Mouse (Mus musculus) neutrophil, adult 5-6 weeks (primary cell): ENCODE results near the gene Ptar1. TPM values are rescaled to one million over a fixed set of nuclear protein-coding genes. Genes with fewer than 3 reads are reported as not detected.
"Not testable (repeated sequence)": the region's sequence is repeated elsewhere in the genome, so short reads cannot be mapped to it uniquely, and the experiment has no call there.

ENCODE experiments used
- ATAC-seq: fragments of 151-379, 151-347 bp; 2 replicates; pipeline ENCODE4 v1.8.0; 2017; ENCODE audit warnings: mild to moderate bottlenecking, moderate TSS enrichment; ENCODE audit not compliant: insufficient number of reproducible peaks, poor library complexity, low FRiP score, severe bottlenecking; ENCODE audit errors: extremely low read depth
- total RNA-seq: library from RNA; stranded (forward); fragments of 200-1000 nt; gene quantifications from 2 replicates; pipeline ENCODE4 v1.2.3, GENCODE M21; 2017

Gene Ptar1
- total RNA-seq, result 15.7 and 17.3 TPM in 2 replicates

DNA sequence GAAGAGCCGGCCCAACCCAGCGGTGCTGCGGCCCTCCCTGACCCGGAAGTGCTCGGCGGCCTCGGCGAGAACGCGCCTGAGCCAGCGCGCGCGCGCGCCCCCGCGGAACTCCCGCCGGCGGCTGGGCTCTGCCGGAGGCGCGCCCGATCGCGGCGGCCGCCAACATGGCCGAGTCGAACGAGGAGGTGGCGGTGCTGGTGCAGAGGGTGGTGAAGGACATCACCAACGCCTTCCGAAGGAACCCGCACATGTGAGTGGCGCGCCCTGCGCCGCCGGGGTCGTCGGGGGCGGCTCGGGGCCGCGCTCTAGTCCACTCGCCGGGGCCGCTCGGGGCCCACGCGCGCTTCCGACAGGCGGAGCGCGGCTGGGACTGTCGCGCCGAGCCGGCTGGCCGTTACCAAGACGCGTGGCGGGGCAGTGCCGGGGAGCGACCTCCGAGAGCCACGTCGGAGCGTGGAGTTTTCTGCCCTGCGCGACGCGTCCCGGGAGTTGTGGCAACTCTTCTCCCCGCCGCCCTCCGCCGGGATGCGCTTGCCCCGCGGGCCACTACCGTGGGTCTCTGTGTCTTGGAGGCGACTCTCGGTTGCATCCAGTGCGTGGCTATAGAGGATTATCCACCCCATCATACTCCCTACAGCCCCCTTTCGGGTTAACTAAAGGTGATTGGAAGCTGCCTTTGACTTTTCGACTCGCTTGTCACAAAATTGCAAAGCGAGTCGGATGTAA lies at the start of gene Ptar1:
Gene Ptar1, plus strand, starts transcription at position 134 of the 726 bp plus-strand sequence.
- peak; percentile 85; the same call in 1 of the 2 replicates for ATAC-seq

DNA sequence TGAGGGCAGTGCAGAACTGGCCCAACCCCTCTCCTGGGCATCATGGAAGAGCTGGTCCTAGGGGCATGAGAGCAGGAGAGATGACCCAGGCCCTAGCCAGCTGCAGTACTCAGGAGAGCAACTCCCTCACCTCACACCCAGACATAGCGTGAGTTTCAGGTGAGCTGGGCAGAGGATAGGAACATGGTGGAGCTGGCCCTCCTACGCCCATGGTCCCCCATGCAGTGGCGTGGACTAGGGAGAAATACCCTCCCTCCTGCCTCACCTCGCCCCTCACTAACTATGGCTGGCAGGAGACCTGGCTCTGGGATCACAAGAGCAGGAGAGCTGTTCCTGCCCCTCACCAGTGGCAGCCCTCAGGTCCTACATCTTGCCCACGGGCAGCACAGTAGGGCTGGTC lies 43.4 kb upstream of the Ptar1 start:
- ATAC-seq, result no peak

GRCm38 (mm10) chr19:23645347-23645746 lies 41.9 kb upstream of the Ptar1 start:
- no peak for ATAC-seq

DNA sequence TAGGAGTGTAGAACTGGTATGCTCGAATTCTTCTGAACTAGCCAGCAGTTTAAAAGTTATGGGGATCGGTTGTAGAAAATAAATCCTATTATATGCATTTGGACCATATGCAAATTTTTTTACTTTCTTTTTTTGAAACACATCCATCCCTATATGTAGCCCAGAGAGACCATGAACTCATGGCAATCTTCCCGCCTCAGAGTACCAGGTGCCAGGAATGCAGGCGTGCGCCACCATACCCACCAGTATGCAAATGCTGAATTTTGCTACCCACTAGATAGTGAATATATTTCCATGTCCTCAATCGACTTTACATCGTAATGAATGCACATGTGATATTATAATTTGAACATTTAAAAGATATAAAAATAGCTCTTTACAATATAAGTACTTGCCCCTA lies 39.9 kb upstream of the Ptar1 start:
- no peak for ATAC-seq

GRCm38 (mm10) chr19:23652644-23653043 lies 34.6 kb upstream of the Ptar1 start, which contains the start of gene 1700028P14Rik:
TSS of gene 1700028P14Rik (minus strand) at chr19:23652812.
- ATAC-seq, result no peak

DNA sequence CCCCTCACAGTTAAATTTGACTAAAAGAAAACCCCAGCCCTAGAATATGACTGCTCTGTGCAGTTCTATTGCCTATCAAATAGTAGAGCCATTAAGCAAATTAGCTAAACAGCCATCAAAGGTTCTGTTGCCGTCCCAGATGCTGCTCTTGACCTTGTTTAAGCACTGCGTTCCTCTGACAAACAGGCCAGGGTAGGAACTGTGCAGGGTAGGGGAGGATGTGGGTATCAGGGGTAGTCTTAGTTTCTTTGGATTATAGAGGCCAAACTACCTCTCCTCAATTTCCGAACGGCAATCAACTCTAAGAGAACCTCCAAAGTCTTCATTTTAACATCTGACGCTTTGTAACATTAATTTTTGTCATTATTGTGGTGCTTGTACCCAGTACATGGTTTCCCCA lies 34.1 kb upstream of the Ptar1 start:
- no peak for ATAC-seq

DNA sequence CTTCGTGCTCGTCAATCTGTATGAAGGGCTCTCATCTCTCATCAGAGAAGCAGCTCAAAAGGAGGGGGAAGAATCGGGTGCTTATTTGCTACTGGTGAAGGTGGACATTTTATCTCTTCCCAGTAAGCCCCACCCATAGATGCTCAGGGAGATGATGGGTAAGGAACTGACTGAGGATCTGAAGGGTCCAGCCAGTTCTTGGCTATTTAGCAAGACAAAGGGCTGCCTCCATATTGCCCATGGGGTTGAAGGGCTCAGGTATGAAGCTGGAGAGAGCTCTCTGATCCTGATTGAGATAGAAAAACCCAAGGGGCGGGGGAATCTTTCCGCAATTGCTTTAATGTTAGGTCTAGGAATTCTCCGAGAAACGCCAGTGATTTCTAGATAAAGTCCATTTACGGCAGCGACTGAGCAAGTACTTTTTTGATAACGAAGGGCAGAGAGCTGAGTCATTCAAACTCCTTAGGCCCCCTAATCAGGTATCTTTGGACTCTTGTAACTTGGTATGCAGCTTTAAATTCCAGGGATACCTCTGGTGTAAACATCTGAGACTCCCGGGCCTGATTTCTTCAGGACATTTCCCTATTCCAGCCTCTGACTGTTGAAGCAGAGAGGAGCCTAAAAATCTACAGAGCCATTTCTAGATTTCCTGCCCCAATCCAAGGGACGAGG lies 29.8 kb upstream of the Ptar1 start:
- no peak for ATAC-seq

GRCm38 (mm10) chr19:23658350-23658749 lies 28.9 kb upstream of the Ptar1 start:
- no peak for ATAC-seq

GRCm38 (mm10) chr19:23664083-23664482 lies 23.1 kb upstream of the Ptar1 start:
- no peak for ATAC-seq

GRCm38 (mm10) chr19:23668142-23668655 lies 19.0 kb upstream of the Ptar1 start:
- no peak for ATAC-seq

DNA sequence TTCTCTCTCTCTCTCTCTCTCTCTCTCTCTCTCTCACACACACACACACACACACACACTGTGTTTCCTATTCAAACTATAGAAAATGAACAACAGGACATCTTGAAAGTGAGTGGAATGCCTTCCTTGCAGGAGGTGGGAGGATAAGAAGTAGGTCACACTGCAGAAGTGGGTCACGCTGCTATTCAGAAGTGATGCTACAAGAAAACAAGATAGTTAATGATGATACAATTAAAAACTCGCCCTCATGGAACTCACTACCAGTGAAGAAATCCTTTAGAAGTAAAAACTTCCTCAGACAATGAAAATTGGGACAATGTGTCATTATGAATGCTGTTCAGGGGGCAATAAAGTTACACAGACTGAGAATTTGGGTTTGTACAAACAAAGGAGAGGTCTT lies 14.2 kb upstream of the Ptar1 start:
- no peak for ATAC-seq

GRCm38 (mm10) chr19:23675656-23676055 lies 11.6 kb upstream of the Ptar1 start:
- ATAC-seq, result not testable (repeated sequence)

- no peak; the same call in 1 of the 2 replicates for ATAC-seq
Measured at GRCm38 (mm10) chr19:23686962-23687295, 300 bp upstream of the Ptar1 start.

GRCm38 (mm10) chr19:23688421-23688946 lies 1.3 kb downstream of the Ptar1 start:
- no peak for ATAC-seq

- ATAC-seq, result no peak
Measured at GRCm38 (mm10) chr19:23694344-23694743, 7.1 kb downstream of the Ptar1 start.

DNA sequence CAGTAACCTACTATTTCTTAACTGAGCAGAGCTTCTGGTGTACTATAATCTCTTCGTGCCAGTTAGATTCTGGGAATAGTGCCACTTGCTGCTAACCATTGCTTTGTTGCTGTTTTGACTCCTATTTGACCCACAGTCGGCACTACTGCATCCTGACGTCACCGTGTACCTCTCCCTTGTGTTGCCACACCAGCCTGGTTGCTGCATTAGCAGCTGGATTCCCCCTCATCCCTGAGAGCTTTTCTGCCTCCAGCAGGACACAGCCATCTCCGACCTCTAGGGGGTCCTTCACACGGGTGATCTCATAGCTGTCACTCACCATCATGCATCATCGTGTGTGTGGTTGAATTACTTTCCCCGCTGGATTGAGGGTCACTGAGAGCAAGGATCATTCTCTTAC lies 10.6 kb downstream of the Ptar1 start:
- no peak for ATAC-seq

DNA sequence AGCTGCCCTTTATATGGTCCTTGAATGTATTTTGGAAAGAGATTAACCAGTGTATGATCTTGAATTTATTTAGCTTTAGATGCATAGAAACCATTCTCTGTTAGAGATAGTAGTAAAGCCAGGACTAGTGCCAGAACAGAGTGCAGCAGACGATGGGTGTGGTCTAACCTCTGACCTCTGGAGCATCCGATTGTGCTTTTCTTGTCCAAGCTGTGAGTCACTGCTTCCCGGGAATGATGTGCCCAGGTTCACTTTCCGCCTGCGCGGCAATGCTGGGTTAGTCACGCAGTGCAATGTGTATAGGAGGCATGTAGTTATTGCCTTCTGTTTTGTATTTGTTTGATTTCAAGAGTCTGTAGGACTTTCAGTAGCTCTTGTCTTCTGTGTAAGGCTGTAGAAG lies 11.1 kb downstream of the Ptar1 start:
- ATAC-seq, result no peak

DNA sequence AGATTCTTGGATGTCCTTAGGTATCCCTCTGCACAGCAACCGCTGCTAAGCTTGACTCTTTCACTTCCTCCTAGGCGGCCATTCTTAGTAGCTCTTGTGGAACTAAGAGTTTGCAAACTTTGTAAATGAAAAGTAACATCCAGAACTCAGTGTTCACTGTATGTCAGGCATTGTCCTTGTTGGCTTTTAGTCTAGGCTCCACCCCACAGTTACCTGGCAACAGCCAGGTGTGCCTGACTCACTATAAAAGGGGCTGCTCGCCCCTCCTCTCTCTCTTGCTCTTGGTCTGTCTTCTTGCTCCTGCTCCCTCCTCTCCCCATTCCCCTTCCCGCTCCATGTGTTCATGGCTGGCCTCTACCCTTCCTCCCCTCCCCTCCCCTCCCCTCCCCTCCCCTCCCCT lies 11.9 kb downstream of the Ptar1 start:
- no peak for ATAC-seq

- ATAC-seq, result no peak
Measured at GRCm38 (mm10) chr19:23702896-23703295, 15.7 kb downstream of the Ptar1 start.

GRCm38 (mm10) chr19:23705383-23705782 lies 18.2 kb downstream of the Ptar1 start:
- no peak for ATAC-seq
